Mouse (Mus musculus) hindbrain, embryonic 16.5 days (tissue): ENCODE measurements at regions not wholly inside any gene's neighbourhood (a gene's known extent, or its start where the extent isn't known, plus 50 kb on each side); places are given as distances from the start of the nearest gene placed in this dataset.

Experiments used
- ATAC-seq: fragments of 200-750 bp; cut with Nextera tagmentation; 2 replicates; pipeline ENCODE4 v1.8.0; 2017; ENCODE audit warnings: moderate TSS enrichment, moderate library complexity
- H3K27ac ChIP-seq: fragments of 300-500 bp; sonication (generic); 2 replicates; pipeline ENCODE4 v1.5.1; 2014; ENCODE audit warnings: low read depth, mild to moderate bottlenecking, control low read depth, low read length, moderate library complexity
- H3K27me3 ChIP-seq: fragments of 300-500 bp; sonication (generic); replicated peaks from 2 replicates; pipeline ENCODE4 v1.6.1; 2014; ENCODE audit warnings: low read length; ENCODE audit not compliant: control insufficient read depth, insufficient read depth
- H3K36me3 ChIP-seq: fragments of 300-500 bp; sonication (generic); 2 replicates; pipeline ENCODE4 v1.6.1; 2014; ENCODE audit warnings: mild to moderate bottlenecking, low read length, moderate library complexity, mixed read lengths; ENCODE audit not compliant: control insufficient read depth, insufficient read depth
- H3K4me1 ChIP-seq: fragments of 300-500 bp; sonication (generic); 2 replicates; pipeline ENCODE4 v1.6.1; 2014; ENCODE audit warnings: low read depth, low read length; ENCODE audit not compliant: control insufficient read depth, insufficient read depth
- H3K4me2 ChIP-seq: fragments of 300-500 bp; sonication (generic); 2 replicates; pipeline ENCODE4 v1.6.1; 2014; ENCODE audit warnings: mild to moderate bottlenecking, low read length, control low read depth, moderate library complexity
- H3K4me3 ChIP-seq: fragments of 300-500 bp; sonication (generic); 2 replicates; pipeline ENCODE4 v1.5.1; 2014; ENCODE audit warnings: mild to moderate bottlenecking, low read length, control low read depth, moderate library complexity
- H3K9ac ChIP-seq: fragments of 300-500 bp; sonication (generic); 2 replicates; pipeline ENCODE4 v1.6.1; 2014; ENCODE audit warnings: low read depth, mild to moderate bottlenecking, control low read depth, low read length, moderate library complexity
- H3K9me3 ChIP-seq: fragments of 300-500 bp; sonication (generic); 2 replicates; pipeline ENCODE4 v1.6.1; 2014; ENCODE audit warnings: mild to moderate bottlenecking, low read length, moderate library complexity; ENCODE audit not compliant: control insufficient read depth
- WGBS: fragments of 180-500 bp; shearing (Covaris S2); extraction: QIAGEN DNeasy Blood & Tissue Kit; methylation state at CpG from one replicate; pipeline ENCODE4 v1.1.7; 2014; 5-methylcytosine and 5-hydroxymethylcytosine counted together

DNA sequence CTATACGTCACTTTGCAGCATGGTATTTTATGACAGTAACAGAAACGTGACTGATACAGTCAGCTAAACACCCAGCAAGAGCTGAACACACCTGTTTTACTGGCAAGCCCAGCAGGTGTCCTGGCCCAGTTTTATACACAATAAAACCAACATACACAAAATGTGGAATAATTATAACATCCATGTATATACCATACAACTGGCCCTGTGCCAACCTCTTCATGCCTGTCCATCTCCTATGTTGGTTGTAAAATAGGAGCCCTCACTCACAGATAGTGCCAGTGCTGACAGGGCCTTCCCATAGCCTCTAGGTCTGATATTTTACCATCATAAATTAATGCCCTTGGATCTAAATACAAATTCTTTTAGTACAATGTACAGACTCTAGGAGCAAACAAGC lies 68.6 kb upstream of the Lmcd1 start:
- H3K27ac ChIP-seq = no peak overlapping the region
- ATAC-seq = no peak
- no peak overlapping the region for H3K9ac ChIP-seq
- H3K4me1 ChIP-seq = no peaks in the 10 kb centered on the region; the same call in 1 of the 2 replicates
- H3K9me3 ChIP-seq = no peaks in the 10 kb centered on the region
- H3K36me3 ChIP-seq = no peaks in the 10 kb centered on the region
- 77% methylated on average over 2 of the region's 2 CpGs for WGBS
- H3K4me2 ChIP-seq = no peak overlapping the region
- no peak overlapping the region for H3K4me3 ChIP-seq
- H3K27me3 ChIP-seq = no peaks in the 10 kb centered on the region

DNA sequence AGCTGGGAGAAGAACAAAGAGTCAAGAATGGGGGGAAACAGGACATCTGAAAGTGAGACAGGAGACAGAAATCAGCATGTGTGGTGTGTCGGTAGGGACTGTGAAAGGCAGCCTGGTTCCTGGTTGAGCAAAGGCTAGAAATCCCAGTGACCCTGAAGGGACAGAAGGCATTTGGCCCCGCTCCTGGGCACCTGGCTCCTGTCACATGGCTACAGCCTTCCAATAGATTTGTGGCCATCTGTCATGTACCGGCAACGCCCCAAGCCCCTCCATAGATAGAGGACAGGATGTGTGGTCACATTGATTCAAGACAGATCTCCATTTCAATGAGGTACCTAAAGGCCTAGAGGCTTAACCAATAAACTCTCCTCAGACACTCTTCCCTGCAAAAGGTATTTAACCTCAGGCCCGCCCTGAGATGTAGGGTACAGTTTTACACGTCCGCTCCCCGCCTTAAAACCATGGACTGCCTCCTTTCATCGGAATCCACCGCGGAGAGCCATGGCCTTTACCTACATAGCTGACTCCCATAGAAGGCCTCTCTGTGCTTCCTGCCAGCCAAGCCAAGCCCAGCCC lies 68.0 kb upstream of the Lmcd1 start:
- H3K36me3 ChIP-seq = no peaks in the 10 kb centered on the region
- no peak overlapping the region for H3K4me3 ChIP-seq
- no peak overlapping the region for H3K4me2 ChIP-seq
- no peaks in the 10 kb centered on the region for H3K9me3 ChIP-seq
- no peaks in the 10 kb centered on the region for H3K27me3 ChIP-seq
- 75% methylated on average over 11 of the region's 11 CpGs for WGBS
- H3K9ac ChIP-seq = no peak overlapping the region
- no peaks in the 10 kb centered on the region; the same call in 1 of the 2 replicates for H3K4me1 ChIP-seq
- no peak for ATAC-seq
- H3K27ac ChIP-seq = no peak overlapping the region

DNA sequence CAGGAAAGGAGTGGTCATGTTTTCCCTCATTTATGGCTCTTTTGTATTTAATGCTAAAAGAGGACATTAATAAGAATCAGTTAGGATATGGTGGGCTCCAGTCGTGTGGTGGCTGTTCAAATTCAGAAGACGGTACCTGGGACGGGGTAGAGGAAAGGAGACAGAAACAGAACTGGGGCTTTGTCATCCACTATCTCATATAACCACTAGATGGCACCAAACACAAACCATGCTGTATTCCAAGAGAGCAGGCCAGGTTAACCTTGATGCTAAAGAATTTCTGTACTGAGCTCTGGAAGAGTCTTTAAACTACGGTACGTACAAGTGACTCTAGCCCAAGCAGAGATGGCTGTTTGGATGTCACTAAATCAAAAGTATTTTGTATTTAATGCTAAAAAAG lies 66.3 kb upstream of the Lmcd1 start:
- Histone ChIP-seq H3K4me2 (no peak overlapping the region), H3K9ac (no peak overlapping the region), H3K4me1 (peaks cover 2% of the 10 kb centered on the region; the same call in 1 of the 2 replicates), H3K4me3 (no peak overlapping the region), H3K36me3 (no peaks in the 10 kb centered on the region), H3K9me3 (no peaks in the 10 kb centered on the region), H3K27ac (no peak overlapping the region), H3K27me3 (no peaks in the 10 kb centered on the region)
- WGBS = 31% methylated on average over 5 of the region's 5 CpGs
- peak; percentile 50; the same call in 1 of the 2 replicates for ATAC-seq

DNA sequence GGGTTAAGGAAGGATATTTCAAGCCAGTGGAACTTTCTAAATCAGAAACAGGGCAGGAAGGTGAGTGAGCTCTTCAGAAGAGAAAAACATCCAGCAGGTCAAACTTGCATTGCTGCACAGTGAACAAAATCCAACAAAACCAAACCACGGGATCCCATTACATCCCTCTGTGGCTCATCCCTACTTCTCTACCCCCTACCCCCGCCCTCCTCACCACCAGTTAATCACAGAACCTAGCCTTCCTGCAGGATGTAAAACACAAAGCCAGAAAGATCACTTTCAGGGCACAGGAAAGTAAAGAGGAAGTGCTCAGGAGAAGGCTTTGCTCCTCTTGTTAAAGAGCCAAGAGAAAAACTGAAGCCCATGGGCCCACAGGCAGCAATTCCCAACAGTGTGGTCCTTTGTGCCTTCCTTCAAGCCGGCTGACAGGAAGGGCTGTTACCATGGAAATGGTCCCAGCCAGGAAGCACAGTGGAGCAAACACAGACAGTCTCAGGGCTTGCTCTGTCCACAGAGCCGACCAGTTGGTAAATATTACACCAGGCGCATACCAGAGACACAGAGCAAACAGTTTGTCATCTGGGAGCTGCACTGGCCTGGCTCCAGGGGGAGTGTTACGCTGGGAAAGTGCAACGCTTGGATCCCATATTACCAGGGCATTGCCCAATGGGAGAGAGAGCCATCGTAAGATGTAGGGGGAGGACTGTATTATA lies 63.2 kb upstream of the Lmcd1 start:
- 30% methylated on average over 8 of the region's 8 CpGs for WGBS
- Histone ChIP-seq H3K9me3 (no peaks in the 10 kb centered on the region), H3K9ac (no peak overlapping the region), H3K36me3 (no peaks in the 10 kb centered on the region), H3K27me3 (no peaks in the 10 kb centered on the region), H3K4me3 (no peak overlapping the region), H3K4me1 (peaks cover 2% of the 10 kb centered on the region; the same call in 1 of the 2 replicates), H3K27ac (peak overlapping the region; percentile 66), H3K4me2 (no peak overlapping the region)
- ATAC-seq = peak; percentile 97

GRCm38 (mm10) chr6:112216868-112217267 lies 56.7 kb upstream of the Lmcd1 start:
- ATAC-seq = no peak
- Histone ChIP-seq H3K27ac (no peak overlapping the region), H3K36me3 (no peaks in the 10 kb centered on the region), H3K9ac (no peak overlapping the region), H3K4me1 (no peaks in the 10 kb centered on the region), H3K4me2 (no peak overlapping the region), H3K4me3 (no peak overlapping the region), H3K27me3 (no peaks in the 10 kb centered on the region), H3K9me3 (no peaks in the 10 kb centered on the region)
- 89% methylated on average over 3 of the region's 3 CpGs for WGBS

- no peak for ATAC-seq
- H3K4me3 ChIP-seq = no peak overlapping the region
- no peak overlapping the region for H3K4me2 ChIP-seq
- H3K36me3 ChIP-seq = no peaks in the 10 kb centered on the region
- no peaks in the 10 kb centered on the region for H3K4me1 ChIP-seq
- no peaks in the 10 kb centered on the region for H3K9me3 ChIP-seq
- H3K27ac ChIP-seq = no peak overlapping the region
- 48% methylated on average over 1 of the region's 1 CpGs for WGBS
- H3K27me3 ChIP-seq = no peaks in the 10 kb centered on the region
- H3K9ac ChIP-seq = no peak overlapping the region
Measured at GRCm38 (mm10) chr6:112218248-112218647, 55.3 kb upstream of the Lmcd1 start.

DNA sequence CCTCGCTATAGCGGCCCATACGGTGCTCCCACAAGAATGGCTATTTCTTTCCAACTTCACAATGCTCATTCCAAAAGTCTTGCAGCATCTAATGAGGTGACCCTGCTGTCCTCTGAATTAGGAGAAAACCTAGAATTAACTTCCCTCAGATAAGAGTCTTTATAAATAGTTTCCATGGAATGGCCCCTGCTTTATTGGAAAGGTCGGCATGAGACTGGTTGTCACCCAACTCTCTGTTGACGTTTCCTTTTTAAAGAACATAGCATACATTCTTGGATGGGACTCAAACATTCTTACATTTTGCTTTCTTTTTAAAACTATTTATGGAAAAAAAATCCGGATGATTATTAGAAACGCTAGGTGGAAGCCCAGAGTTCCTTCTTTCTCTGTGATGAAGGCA lies 53.9 kb upstream of the Lmcd1 start:
- ATAC-seq = no peak
- WGBS = 92% methylated on average over 7 of the region's 7 CpGs
- Histone ChIP-seq H3K27ac (no peak overlapping the region), H3K9me3 (no peaks in the 10 kb centered on the region), H3K4me1 (no peaks in the 10 kb centered on the region), H3K9ac (no peak overlapping the region), H3K27me3 (no peaks in the 10 kb centered on the region), H3K4me2 (no peak overlapping the region), H3K36me3 (no peaks in the 10 kb centered on the region), H3K4me3 (no peak overlapping the region)

- Histone ChIP-seq H3K9ac (no peak overlapping the region), H3K4me2 (no peak overlapping the region), H3K9me3 (no peaks in the 10 kb centered on the region), H3K4me1 (no peaks in the 10 kb centered on the region), H3K27me3 (no peaks in the 10 kb centered on the region), H3K4me3 (no peak overlapping the region), H3K27ac (no peak overlapping the region), H3K36me3 (no peaks in the 10 kb centered on the region)
- no peak for ATAC-seq
- 78% methylated on average over 3 of the region's 3 CpGs for WGBS
Measured at GRCm38 (mm10) chr6:112220149-112220548, 53.4 kb upstream of the Lmcd1 start.

DNA sequence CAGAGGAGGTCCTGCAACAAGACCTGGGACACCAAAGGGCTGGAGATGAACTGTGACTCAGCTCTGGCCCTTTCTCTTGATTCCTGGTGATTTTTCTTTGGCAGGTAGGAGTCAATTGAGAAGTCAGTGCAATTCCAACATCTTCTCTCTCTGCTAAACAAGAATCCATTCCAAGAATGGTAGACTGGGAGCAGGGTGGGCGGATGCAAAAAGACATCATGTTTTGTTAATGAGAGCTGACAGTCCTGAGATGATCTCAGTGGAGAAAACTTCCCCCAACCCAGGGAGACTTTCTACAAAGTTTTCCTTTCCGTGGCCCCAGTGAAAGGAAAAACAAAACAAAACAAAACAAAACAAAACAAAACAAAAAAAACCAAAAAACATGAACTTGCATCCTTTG lies 52.2 kb upstream of the Lmcd1 start:
- no peak for ATAC-seq
- no peak overlapping the region for H3K9ac ChIP-seq

More for the DNA sequence above, 52.2 kb upstream of the Lmcd1 start:
- WGBS = 83% methylated on average over 2 of the region's 2 CpGs
- Histone ChIP-seq H3K27me3 (no peaks in the 10 kb centered on the region), H3K4me2 (no peak overlapping the region), H3K4me3 (no peak overlapping the region), H3K27ac (no peak overlapping the region), H3K4me1 (no peaks in the 10 kb centered on the region), H3K9me3 (no peaks in the 10 kb centered on the region), H3K36me3 (no peaks in the 10 kb centered on the region)
